Mouse (Mus musculus) small intestine, adult 2 months (tissue): ENCODE results near the gene Phlpp1.

ENCODE experiments used
- CTCF ChIP-seq: fragments of 200-500 bp; IDR thresholded peaks from 2 replicates; pipeline ENCODE4 v1.5.1; 2012; ENCODE audit warnings: low read depth, mild to moderate bottlenecking, control low read depth, inconsistent platforms, low read length, moderate library complexity, mixed read lengths; ENCODE audit not compliant: insufficient replicate concordance, insufficient read length; ENCODE audit errors: extremely low read depth
- POLR2A ChIP-seq: fragments of 200-500 bp; IDR thresholded peaks from 2 replicates; pipeline ENCODE4 v1.6.1; 2012; ENCODE audit warnings: low read depth, mild to moderate bottlenecking, control low read depth, inconsistent platforms, low read length, moderate library complexity

GRCm38 (mm10) chr1:106277286-106277685 lies 105.7 kb downstream of the Phlpp1 start:
- TF ChIP-seq POLR2A = no peak
- TF ChIP-seq CTCF = no peak
